Mouse (Mus musculus): ENCODE results near the gene Galnt16. TPM values are rescaled to one million over a fixed set of nuclear protein-coding genes. Genes with fewer than 3 reads are reported as not detected.

The Galnt16 gene
- total RNA-seq, 2 experiments from 2014 or later, result not detected

DNA sequence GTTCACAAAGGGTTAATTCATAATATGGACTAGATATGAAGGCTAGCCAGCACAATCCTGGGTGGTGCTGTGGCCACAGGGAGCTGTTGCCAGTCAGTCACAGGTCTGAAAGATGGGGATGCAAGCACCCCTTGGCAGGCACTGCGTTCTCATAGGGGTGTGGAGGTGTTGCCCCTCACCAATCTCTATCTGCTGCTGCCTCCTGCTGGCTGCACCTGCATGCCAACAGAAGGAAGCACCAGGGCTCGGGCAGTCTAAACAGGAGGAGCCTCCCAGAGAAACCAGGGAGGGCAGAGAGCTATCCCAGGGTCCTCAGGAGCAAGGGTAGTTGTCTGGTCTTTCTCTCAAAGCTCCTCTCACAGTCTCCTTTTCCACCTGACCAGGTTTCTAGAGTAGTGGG is 66.9 kb downstream of the Galnt16 start:
- ATAC-seq (replicated peaks; ENCODE audit: low FRiP score, poor library complexity, severe bottlenecking), result no peak

DNA sequence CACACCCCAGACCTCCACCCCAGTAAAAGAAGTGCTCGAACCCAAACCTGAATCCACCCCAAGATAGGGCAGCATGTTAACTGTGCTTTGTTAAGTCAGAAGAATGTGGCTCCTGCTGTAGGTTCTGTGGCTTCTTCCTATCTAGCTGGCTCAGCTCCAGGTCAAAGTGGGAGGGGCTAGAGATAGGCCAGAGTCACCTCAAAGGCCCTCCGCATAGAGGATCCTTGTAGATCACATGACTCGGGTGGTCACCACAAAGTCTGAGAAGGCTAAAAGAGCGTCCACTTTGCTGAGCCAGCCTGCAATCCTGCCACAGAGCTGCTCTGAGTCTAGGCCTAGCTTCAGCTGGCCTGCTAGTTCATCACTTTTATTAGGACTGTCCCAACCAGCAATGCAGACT is 76.1 kb downstream of the Galnt16 start:
- peak; percentile 81 for ATAC-seq (replicated peaks; ENCODE audit: low FRiP score, poor library complexity, severe bottlenecking)

DNA sequence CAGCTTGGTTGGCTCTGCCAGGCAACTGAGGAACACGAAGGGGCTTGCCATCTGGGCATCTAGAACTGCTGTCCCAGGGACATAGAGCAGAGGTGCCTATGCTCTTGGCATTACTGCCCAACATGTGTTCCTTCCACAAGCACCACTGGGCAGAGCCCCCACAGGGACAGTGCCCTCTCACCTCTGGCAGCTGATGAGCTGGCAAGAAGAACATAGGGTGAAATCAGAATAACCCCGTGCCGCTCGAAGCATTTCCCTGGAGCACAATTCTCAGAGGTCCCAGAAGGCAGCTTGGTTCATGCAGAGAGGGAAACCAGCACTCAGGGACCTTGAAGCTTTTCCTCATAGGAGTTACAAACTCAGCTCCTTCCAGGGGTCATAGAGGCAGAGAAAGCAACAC is 76.7 kb downstream of the Galnt16 start:
- ATAC-seq (replicated peaks; ENCODE audit: low FRiP score, poor library complexity, severe bottlenecking), result no peak

DNA sequence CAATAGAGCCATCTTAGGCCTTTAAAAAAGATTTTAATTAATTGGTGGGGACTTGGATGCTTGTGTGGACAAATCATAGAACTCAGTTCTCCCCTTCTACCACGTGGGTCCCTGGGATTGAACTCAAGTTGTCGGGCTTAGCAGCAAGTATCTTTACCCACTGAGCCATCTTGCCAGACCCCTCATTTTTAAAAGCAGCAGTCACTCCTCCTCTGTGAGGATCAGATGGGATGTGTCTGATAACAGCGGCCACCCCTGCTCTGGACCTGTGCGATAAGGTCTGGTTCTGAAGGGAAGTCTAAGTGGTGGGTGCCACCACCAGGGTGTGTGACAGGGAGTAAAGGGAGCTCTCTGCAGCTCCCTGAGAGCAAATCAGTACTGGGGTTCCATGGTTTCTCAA is 77.5 kb downstream of the Galnt16 start:
- ATAC-seq (replicated peaks; ENCODE audit: low FRiP score, poor library complexity, severe bottlenecking), result peak; percentile 75

DNA sequence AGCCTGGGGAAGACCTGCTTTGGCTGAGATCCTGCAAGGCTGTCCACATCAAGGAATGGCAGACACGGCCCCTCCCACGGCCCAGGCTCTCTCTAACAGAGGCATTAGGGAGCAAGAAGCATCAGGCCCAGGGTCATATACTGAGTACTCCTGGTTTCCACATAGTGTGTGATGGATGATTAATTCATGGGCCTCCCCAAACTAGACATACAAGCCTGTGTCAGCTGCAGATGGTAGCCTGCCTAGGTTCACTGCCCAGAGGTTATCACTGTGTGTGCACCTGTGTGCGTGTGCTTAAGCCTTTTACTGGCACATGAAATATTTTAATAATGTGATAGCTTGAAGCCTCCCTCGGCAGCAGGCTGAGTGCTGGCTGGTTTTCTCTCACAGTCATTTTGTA is 77.9 kb downstream of the Galnt16 start:
- ATAC-seq (replicated peaks; ENCODE audit: low FRiP score, poor library complexity, severe bottlenecking), result peak; percentile 31

DNA sequence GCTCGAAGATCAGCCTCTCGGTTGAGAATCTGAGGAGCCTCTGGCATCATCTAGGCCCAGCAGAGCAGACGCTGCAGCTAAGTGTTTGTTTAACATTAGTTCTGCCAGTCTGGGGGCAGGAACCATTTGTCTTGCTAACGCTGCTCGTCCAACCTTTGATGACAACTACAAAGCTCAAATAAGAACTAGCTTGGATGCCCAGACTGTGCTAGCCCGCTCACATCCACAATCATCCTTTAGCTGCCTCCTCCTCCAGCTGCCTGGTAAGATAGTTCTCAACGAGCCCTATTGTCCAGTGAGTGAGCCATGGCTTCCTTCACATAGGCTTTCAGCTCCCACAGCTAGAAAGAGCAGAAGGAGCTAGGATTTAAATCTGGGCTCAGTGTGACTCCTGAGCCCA is 80.2 kb downstream of the Galnt16 start:
- ATAC-seq (replicated peaks; ENCODE audit: low FRiP score, poor library complexity, severe bottlenecking), result no peak

DNA sequence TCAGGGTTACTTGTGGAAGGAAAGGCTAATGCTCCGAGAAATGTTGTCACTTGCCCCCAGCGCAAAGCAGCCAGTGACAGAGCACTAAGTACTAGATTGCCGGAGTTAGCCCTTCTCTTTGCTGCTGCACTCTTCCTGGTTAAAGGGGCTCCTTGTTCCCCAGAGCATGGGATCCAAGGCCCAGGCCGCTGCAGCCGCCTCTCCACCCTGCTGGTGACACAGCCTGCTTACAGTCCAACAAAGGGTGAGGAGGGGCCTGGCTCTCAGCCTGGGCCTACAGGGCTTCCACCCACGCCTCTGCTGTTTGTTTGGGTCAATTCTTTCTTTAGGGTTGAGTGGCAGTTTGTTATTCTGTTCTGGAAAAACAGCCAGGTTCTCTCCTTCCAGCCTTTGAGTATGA is 80.7 kb downstream of the Galnt16 start:
- no peak for ATAC-seq (replicated peaks; ENCODE audit: low FRiP score, poor library complexity, severe bottlenecking)

DNA sequence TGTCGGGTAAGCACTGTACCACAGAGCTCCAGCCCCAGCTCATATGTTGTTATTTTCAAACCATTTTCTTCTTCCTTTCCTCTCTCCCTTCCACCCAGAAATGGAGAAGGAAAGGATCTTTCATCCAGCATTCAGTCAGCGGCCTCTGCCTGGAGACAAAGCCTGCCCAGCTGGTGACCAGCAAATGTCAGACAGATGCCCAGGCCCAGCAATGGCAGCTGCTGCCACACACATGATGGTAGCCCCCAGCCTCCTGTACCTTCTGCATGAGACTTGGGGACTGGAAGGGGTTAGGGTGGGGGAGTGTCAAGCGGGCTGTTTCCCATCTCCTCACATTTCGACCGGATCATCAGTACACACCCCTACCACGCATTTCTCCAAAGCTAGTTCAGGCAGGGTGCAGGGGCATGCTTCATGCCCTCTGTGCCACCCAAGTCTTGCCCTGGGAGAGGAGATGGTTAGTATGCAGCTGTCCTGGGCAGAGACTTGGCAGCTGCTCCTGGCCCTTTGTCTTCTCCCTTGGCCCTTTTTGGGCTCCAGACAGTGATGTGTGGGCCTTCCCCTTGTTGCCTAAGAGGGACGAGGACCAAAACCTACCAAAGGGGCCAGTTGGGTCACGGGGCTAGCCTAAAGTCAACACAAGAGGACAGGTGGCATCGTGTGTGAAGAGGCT is 83.7 kb downstream of the Galnt16 start:
- ATAC-seq (replicated peaks; ENCODE audit: low FRiP score, poor library complexity, severe bottlenecking), result no peak

DNA sequence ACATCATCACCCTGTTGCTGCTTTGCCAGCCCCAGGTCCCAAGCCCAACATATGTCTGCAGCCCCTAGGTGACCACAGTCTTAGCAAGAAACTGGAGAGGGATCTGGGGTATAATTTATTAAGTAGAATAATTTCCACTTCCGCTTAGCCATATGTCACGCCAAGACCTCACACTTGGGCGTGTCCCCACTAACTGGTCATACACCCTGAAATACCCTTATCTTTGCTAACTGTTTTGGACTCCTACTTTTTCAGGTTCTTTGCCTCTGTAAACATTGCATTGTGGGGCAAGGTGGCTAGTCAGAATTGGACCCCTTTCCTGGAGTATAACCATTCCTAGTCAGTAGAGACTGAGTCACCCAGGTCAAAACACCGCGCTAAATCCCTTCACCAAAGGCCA is 84.4 kb downstream of the Galnt16 start:
- peak; percentile 85 for ATAC-seq (replicated peaks; ENCODE audit: low FRiP score, poor library complexity, severe bottlenecking)

DNA sequence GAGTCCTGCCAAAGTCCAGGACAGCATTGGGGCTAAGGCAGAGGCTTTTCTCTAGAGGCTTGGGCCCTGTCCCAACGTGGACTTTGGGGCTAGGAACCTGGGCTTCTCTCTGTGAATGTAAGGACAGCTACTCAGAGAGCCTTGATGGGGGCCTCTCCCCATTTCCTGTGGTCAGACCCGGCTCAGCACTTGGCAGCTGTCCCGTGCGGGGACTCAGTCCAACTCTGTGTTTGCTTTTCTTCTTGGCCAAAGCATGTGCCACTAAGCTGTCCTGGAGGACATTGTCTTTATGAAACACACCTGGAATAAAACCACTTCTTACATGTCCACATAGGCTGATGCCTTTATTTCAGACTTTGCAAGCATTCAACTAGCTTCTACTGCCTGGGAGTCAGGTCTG is 85.5 kb downstream of the Galnt16 start:
- ATAC-seq (replicated peaks; ENCODE audit: low FRiP score, poor library complexity, severe bottlenecking), result no peak

DNA sequence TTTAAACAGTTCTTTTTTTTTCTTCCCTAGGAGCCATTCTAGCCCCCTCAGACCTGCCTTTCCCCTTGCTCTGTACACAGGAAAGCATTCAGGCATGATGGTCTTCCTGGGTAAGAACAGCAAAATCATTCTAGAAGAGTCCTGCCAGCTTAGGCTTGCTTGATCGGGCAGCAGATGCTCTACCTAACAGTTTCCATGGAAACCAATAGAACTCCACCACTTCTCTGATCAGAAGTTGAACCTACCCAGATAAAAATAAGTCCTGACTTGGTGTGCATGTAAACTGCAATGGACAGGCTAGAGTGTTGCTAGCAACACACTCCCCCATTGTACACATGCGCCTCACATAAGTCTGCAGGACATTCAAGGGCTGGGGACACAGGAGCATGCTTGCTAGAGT is 86.1 kb downstream of the Galnt16 start:
- ATAC-seq (replicated peaks; ENCODE audit: low FRiP score, poor library complexity, severe bottlenecking), result no peak

DNA sequence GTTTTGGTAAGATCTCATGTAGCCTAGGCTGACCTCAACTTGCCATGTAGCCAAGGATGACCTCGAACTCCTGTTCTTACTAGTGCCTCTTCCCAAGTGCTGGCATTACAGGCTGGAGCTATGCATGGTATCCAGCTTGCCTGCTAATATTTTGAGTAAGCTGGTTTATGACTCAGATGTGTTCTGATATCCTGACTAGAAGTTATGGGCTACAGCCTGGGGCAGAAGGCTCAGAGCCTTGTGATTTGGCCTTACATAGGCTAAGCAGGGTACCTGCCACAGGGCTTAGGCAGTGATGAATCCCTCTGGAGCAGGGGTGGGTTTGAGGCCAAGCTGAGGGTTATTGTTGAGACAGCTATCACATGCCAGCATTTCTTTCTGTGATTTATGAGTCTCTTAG is 90.5 kb downstream of the Galnt16 start:
- no peak for ATAC-seq (replicated peaks; ENCODE audit: low FRiP score, poor library complexity, severe bottlenecking)

DNA sequence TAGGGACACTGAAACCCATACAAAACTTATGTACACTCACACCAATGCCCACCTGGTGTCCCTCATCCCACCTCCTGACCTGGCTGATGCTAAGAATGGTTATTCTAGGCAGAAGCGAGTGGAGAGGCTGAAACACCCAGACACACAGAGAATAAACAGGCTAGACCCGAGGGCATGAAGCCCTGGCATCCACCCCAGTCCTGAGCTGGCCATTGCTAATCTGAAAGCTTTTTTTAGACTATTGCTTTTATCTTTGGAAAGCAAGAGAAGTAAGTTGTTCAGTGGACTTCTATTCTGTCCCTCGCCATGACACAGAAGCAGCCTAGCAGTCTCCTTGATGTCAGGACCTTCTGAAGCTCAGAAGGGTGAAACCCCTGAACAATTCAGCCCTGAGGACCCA is 91.9 kb downstream of the Galnt16 start:
- ATAC-seq (replicated peaks; ENCODE audit: low FRiP score, poor library complexity, severe bottlenecking), result no peak

DNA sequence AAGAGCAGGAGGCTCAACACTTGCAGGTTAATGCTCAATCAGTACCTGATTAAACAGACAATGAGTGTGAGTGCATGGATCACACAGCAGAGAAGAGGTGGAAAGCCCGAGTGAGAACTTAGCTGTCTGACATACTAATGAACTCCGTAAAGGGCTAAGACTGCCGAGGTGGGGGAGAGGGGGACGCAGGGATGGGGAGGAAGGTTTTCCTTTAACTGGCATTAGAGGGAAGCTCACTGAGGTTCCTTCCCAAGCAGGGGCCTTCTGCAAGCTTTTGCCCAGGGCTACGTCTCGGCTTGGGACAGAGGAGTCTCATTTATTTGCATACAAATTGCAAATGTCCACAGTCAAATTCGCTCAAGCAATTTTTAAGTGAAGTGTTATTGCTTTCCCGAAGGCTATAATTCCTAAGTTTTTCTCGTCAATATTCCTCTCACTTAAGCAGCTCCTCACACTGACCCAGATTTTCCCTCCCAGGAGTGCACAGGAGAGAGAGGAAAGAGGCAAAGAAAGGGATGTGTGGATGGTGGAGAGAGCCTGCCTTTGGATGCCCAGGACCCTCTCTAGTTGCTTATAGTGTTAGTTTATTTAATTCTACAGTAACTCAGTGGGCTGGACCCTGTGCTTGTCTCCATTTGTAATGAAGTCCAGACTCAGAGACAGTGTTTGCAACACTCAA is 94.2 kb downstream of the Galnt16 start:
- no peak for ATAC-seq (replicated peaks; ENCODE audit: low FRiP score, poor library complexity, severe bottlenecking)

DNA sequence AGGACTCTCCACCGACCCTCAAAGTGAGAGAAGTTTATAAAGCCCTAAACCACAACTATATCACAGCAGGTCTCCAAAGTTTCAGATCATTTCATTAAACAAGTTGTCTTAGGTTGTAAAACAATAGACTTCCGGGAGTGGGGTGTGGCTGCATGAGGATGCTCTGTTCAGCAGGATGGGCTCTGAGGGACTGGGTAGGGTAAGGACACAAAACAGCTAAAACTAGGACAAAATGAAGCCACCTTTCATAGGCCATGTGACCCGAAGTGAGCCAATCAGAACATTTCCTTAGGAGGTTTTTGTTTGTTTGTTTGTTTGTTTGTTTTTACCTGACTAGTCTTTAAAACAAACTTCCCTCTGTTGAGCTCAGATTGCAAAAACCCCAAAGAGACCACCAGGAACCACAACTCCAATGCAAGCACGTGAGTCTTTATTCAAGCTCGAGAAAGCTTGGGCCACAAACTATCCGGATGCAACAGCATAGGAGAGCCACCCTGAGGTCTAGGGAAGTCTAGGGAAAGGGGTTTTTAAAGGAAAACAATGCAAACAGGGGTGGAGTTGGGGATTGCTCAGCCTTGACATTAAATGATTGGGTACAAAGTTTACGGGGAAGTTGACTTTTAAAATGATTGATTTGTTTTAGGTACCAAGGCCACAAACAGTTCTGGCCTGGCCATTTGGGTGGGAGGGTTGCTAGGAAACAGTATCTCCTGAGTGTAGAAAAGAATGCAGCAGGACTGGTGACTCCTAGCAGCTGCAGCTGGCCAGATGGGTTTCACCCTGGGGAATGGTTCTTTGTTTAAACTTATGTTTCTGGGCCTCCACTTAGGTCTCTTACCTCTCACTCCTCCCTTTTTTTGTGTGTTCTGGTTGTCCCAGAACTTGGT is 97.5 kb downstream of the Galnt16 start:
- no peak for ATAC-seq (replicated peaks; ENCODE audit: low FRiP score, poor library complexity, severe bottlenecking)

DNA sequence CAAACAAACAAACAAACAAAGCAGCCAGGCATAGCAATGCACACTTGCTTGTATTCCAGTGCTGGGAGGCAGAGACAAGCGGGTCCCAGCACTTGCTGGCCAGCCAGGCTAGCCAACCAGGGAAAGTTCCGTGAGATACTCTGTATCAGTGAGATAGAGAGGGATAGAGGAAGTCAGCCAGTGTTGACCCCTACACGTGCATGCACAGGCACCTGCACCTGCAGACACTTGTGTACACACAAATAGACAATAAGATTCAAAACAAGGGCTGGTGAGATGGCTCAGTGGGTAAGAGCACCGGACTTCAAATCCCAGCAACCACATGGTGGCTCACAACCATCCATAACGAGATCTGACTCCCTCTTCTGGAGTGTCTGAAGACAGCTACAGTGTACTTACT is 102.4 kb downstream of the Galnt16 start:
- no peak for ATAC-seq (replicated peaks; ENCODE audit: low FRiP score, poor library complexity, severe bottlenecking)

DNA sequence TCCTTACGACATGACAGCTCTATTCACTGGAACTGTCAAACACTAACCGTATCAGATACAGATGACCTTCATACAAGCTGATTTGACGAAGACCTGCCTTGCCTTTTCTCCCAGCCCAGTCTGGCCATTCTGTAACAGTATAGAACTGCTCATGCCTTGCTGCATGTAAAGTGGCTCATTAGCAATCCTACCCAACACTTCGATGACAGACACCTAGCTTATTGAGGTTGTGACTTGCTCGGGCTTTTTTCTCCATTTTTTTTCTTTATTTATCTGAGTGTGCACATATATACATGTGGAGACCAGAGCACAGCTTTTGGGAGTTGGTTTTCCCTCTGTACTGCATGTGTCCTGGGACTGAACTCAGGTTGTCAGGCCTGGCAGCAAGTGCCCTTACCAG is 113.7 kb downstream of the Galnt16 start:
- no peak for ATAC-seq (replicated peaks; ENCODE audit: low FRiP score, poor library complexity, severe bottlenecking)

DNA sequence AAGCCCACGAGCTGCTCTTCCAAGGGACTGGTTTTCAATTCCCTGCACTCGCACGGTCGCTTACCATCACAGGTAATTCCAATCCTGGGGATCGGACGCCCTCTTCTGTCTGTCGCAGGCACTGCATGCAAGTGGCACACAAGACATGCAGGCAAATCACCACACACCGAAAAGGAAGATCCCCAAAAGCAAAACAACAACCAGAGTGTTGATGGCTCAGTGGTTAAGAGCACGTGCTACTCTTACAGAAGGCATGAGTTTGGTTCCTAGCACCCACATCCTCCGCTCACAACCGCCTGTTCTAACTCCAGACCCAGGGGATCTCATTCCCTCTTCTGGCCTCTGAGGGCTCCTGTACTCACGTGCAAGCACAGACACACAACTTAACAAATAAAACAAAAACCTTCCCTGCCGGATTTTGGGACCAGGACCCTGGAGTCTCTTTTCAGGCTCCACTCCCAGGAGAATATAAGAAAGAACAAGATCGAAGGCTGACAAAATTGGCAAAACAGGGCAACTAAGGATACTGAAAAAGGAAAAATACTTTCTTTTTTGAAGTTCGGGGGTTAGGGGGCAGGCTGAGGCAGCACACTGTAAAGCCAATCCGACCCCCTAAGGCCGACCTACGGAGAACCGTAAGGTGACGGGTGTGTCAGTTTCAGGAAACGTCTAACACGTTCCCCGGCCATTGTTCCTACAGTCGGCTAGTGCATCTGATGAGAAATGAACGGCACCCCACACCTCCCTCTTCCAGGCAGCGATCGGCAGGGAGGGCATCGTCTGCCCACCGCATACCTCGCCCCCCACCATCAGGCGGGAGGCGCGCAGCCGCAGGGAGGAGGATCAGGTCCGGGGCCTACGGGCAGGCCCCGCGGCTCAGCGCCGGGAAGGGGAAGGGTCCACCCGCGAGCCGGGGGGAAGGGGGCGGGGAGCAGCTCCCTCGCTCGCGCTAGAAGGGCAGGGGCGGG is 124.9 kb downstream of the Galnt16 start:
- peak; percentile 40 for ATAC-seq (replicated peaks; ENCODE audit: low FRiP score, poor library complexity, severe bottlenecking)

DNA sequence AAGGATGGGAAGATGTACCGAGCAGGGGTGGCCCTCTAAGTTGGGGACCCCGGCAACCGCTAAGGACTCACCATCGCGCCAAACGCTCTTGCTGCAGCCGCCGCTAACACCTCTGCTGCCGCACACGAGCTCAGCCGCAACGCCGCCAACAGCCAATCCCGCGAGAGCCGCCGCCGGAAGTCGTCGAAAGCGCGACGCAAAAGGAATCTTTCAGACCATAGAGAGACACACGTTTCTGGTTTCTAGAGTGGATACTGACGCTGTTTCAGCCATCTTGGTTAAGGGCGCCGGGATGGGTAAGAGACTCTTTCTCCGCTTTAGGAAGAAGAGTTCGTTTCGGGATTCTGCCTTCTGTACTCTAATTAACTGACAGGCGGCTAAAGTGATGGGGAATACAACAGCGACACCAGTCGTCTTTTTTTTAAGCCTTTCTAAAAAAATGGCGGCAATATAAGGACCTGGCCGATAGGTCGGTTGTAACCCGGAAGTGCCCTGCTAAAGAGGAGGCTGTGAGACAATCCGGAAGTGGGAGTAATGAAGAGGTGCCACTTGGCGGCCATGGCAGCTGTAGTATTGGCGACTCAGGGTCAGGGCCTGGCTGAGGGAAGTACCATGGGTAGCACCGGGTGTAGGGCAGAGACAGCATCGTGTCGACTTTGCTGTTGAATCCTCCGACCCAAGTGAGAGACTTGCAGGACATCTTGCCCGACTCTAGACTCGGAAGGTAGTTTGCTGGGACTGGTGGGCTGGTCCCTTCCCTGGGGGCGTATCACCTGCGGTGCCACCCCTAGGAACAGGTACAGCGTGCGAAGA is 125.8 kb downstream of the Galnt16 start, which contains the start of the genes Slc39a9 and Erh:
Slc39a9 (plus strand) TSS at position 191 of the 813 bp plus-strand sequence.
Erh (minus strand) TSS at position 649 of the 813 bp plus-strand sequence.
- peak; percentile 95 for ATAC-seq (replicated peaks; ENCODE audit: low FRiP score, poor library complexity, severe bottlenecking)

All from erythroid progenitor cell, adult 5-6 weeks (primary cell).